Mouse (Mus musculus): Measurements from ENCODE around the gene Ogfod3. TPM values are rescaled to one million over a fixed set of nuclear protein-coding genes. Genes with fewer than 3 reads are reported as not detected.

Ogfod3 gene
- total and polyA plus RNA-seq, 2 experiments from 2014 or later, result 9.0 to 21.4 TPM

DNA sequence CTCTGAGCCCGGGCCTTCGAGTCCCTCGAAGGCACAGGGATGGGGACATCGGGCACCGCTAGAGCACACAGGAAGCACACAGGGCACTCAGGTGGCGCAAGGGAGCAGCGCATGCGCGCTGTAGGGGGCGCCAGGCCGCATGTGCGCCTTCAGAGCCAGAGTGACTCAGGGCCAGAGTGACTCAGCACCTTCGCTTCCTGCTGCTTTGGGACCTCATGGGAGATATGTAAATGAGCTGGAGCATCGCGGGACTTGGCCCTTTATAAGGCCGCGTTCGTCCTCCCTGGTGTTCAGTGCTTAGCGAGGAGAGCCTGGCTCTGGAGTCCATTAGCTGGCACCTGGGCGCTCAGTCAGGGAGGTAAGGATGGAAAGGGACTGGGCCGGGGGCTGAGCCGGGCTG is 58.6 kb downstream of the Ogfod3 start, which contains the start of gene Tex19.1:
Gene Tex19.1, plus strand, starts transcription at position 279 of the 400 bp plus-strand sequence.
- Histone ChIP-seq H3K9me3 (ENCODE audit: low read length) (no peaks in the 10 kb centered on the region), H3K36me3 (ENCODE audit: insufficient read depth) (no peaks in the 10 kb centered on the region), H3K9ac (no peak within 1 kb of the TSS), H3K27me3 (ENCODE audit: insufficient read depth, low read length) (no peaks in the 10 kb centered on the region), H3K27ac (ENCODE audit: low read depth, low read length) (no peak within 1 kb of the TSS), H3K4me2 (ENCODE audit: low read depth) (no peak within 1 kb of the TSS), H3K4me3 (ENCODE audit: low read depth, low read length) (no peak within 1 kb of the TSS), H3K4me1 (ENCODE audit: insufficient read depth) (no peaks in the 10 kb centered on the region)
- no peak for TF ChIP-seq CTCF (IDR thresholded peaks at IDR 0.05; ENCODE audit: low read depth)
- no peak for ATAC-seq
- no peak for DNase-seq
- WGBS, result 93% methylated on average over 22 of the region's 22 CpGs

DNA sequence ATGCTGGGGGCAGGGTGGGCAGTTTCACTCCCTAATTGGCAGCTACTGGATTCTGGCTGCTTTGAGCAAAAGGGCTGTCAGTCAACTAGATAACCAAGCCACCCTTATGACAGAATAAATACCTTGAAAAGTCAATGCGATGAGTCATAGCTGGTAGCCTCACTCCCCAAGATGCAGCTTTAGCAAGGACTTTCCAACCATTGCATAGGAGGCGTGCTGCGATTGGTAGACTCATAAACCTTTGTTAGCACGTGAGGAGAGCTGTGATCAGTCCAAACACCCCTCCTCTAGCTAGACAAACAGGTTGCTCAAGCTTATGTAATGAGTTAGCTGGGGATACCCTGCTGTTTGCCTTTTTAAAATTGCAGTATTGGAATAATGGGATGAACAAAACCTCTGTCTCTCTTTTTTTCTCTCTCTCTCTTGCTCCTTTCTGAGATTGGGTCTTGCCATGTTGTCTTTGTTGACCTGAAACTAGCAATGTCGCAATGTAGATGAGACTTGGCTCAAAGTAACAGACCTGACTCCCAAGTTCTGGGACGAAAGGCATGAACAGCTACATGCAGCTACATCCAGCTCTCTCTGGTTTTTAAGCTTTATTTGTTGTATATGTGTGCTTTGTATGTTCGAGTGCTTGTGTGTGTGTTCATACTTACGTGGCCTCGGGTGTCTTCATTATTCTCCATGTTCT is 61.0 kb downstream of the Ogfod3 start:
- TF ChIP-seq CTCF (IDR thresholded peaks at IDR 0.05; ENCODE audit: low read depth), result no peak
- 71% methylated on average over 9 of the region's 9 CpGs for WGBS
- Histone ChIP-seq H3K27ac (ENCODE audit: low read depth, low read length) (no peak overlapping the region), H3K27me3 (ENCODE audit: insufficient read depth, low read length) (no peaks in the 10 kb centered on the region), H3K4me1 (ENCODE audit: insufficient read depth) (no peaks in the 10 kb centered on the region), H3K4me3 (ENCODE audit: low read depth, low read length) (no peak overlapping the region), H3K9me3 (ENCODE audit: low read length) (no peaks in the 10 kb centered on the region), H3K9ac (no peak overlapping the region), H3K4me2 (ENCODE audit: low read depth) (no peak overlapping the region), H3K36me3 (ENCODE audit: insufficient read depth) (no peaks in the 10 kb centered on the region)
- ATAC-seq, result no peak
- DNase-seq, result no peak

DNA sequence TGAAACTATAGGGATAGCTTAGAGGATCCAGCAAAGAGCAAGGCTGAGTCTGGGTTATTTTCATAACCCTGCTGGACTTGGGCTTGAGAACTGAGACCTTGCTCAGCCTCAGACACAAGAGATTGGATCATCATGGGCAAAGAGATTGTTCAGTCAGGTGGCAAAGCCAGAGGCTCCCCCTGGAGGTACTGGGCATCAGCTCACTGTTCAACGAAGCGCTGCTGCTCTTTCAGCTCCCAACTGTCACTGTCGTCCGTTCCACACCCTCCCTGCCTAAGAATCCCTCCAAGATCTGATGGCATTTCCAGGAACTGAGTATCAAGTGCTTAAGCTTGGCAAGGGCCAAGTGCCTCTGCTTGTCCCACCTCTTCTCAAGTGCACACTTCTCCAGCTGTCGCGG is 65.8 kb downstream of the Ogfod3 start:
- H3K4me1 ChIP-seq (ENCODE audit: insufficient read depth), result no peaks in the 10 kb centered on the region
- H3K27ac ChIP-seq (ENCODE audit: low read depth, low read length), result no peak overlapping the region
- no peak for DNase-seq
- TF ChIP-seq CTCF (IDR thresholded peaks at IDR 0.05; ENCODE audit: low read depth), result no peak
- no peaks in the 10 kb centered on the region for H3K27me3 ChIP-seq (ENCODE audit: insufficient read depth, low read length)
- WGBS, result 43% methylated on average over 6 of the region's 6 CpGs
- H3K4me2 ChIP-seq (ENCODE audit: low read depth), result no peak overlapping the region
- H3K9me3 ChIP-seq (ENCODE audit: low read length), result no peaks in the 10 kb centered on the region
- H3K9ac ChIP-seq, result no peak overlapping the region
- no peak for ATAC-seq
- H3K4me3 ChIP-seq (ENCODE audit: low read depth, low read length), result no peak overlapping the region
- no peaks in the 10 kb centered on the region for H3K36me3 ChIP-seq (ENCODE audit: insufficient read depth)

DNA sequence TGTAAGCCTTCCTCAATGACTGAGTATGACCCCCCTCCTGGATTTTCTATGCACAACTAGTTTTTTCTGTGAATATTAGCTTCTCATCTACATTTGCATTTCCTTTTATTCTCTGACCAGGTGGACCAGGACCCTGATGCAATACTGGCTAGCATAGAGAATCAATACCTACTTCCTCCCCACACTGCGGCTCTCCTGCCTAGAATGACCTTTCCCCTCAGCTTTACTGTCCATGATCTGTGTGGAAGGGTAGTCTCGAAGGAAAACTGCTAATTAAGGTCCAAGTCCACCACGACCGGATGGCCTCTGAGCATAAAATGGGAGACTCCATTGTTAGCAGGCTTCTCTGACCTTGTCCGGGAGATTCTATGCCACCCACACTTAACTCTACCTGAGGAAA is 66.8 kb downstream of the Ogfod3 start:
- no peak overlapping the region for H3K4me2 ChIP-seq (ENCODE audit: low read depth)
- no peak overlapping the region for H3K27ac ChIP-seq (ENCODE audit: low read depth, low read length)
- no peaks in the 10 kb centered on the region for H3K4me1 ChIP-seq (ENCODE audit: insufficient read depth)
- ATAC-seq (no peak), DNase-seq (no peak)
- no peaks in the 10 kb centered on the region for H3K36me3 ChIP-seq (ENCODE audit: insufficient read depth)
- no peaks in the 10 kb centered on the region for H3K27me3 ChIP-seq (ENCODE audit: insufficient read depth, low read length)
- H3K9ac ChIP-seq, result no peak overlapping the region
- no peak for TF ChIP-seq CTCF (IDR thresholded peaks at IDR 0.05; ENCODE audit: low read depth)
- WGBS, result 85% methylated on average over 5 of the region's 5 CpGs
- H3K4me3 ChIP-seq (ENCODE audit: low read depth, low read length), result no peak overlapping the region
- H3K9me3 ChIP-seq (ENCODE audit: low read length), result no peaks in the 10 kb centered on the region

DNA sequence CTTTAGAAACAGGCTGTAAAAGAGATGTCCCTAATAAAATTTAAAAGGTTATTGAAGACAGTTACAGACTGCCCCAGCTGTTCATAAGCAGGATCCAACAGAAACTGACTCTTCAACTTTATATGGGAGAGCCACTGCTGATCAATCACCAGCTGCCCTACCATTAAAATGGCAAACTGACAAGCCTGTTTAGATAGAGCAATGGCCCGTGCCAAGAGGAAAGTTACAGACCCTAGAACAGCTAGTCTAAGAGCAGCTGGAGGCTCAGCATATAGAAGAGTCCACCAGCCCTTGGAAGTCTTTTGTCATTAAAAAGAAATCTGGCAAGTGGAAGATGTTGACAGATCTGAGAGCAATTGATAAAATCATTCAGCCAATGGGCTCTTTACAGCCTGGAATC is 69.9 kb downstream of the Ogfod3 start:
- Histone ChIP-seq H3K9me3 (ENCODE audit: low read length) (no peaks in the 10 kb centered on the region), H3K27ac (ENCODE audit: low read depth, low read length) (no peak overlapping the region), H3K4me2 (ENCODE audit: low read depth) (no peak overlapping the region), H3K9ac (no peak overlapping the region), H3K4me1 (ENCODE audit: insufficient read depth) (no peaks in the 10 kb centered on the region), H3K27me3 (ENCODE audit: insufficient read depth, low read length) (no peaks in the 10 kb centered on the region), H3K36me3 (ENCODE audit: insufficient read depth) (no peaks in the 10 kb centered on the region), H3K4me3 (ENCODE audit: low read depth, low read length) (no peak overlapping the region)
- 83% methylated on average over 1 of the region's 1 CpGs for WGBS
- DNase-seq (no peak), ATAC-seq (no peak)
- TF ChIP-seq CTCF (IDR thresholded peaks at IDR 0.05; ENCODE audit: low read depth), result no peak

DNA sequence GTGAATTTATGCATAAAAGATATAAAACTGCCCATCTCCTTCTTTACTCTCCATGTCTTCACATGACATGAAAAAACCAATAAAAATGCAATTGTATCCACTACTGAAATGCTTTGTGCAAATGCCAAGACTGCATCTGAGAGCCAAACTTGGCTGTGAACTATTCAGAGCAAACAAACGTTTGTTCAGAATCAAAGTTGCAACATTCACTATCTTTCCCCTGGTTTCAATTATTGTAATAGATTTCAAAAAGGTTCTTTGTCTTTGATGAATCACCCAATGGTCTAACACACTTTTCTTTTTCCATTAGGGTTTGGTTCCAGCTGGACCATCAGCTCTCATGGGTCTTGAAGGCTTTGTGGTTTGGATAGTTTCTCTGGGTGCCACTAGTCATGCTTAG is 74.9 kb downstream of the Ogfod3 start:
- Histone ChIP-seq H3K36me3 (ENCODE audit: insufficient read depth) (no peaks in the 10 kb centered on the region), H3K4me2 (ENCODE audit: low read depth) (no peak overlapping the region), H3K27ac (ENCODE audit: low read depth, low read length) (no peak overlapping the region), H3K9ac (no peak overlapping the region), H3K4me1 (ENCODE audit: insufficient read depth) (no peaks in the 10 kb centered on the region), H3K27me3 (ENCODE audit: insufficient read depth, low read length) (no peaks in the 10 kb centered on the region), H3K9me3 (ENCODE audit: low read length) (no peaks in the 10 kb centered on the region), H3K4me3 (ENCODE audit: low read depth, low read length) (no peak overlapping the region)
- ATAC-seq (no peak), DNase-seq (no peak)
- 53% methylated on average over 1 of the region's 1 CpGs for WGBS
- no peak for TF ChIP-seq CTCF (IDR thresholded peaks at IDR 0.05; ENCODE audit: low read depth)

Other genes starting within 250 kb of the Ogfod3 start
- gene Csnk1d, start 213.4 kb downstream of the Ogfod3 start, total RNA-seq (2014; rRNA removed), result 77.9 and 107 TPM in 2 replicates
- gene Csnk1d, start 213.4 kb downstream of the Ogfod3 start, polyA plus RNA-seq (2015; fragmentation: Nextera tagmentation; extraction: Ambion mirVana), result 84.8 and 108 TPM in 2 replicates
- gene Cd7, start 165.3 kb downstream of the Ogfod3 start, total RNA-seq (2014; rRNA removed), result not detected in 2 replicates
- not detected in 2 replicates for gene Cd7, start 165.3 kb downstream of the Ogfod3 start, polyA plus RNA-seq (2015; fragmentation: Nextera tagmentation; extraction: Ambion mirVana)
- not detected in 2 replicates for gene Sectm1b, start 141.1 kb downstream of the Ogfod3 start, total RNA-seq (2014; rRNA removed)
- gene Sectm1b, start 141.1 kb downstream of the Ogfod3 start, polyA plus RNA-seq (2015; fragmentation: Nextera tagmentation; extraction: Ambion mirVana), result not detected in 2 replicates
- gene Sectm1a, start 123.5 kb downstream of the Ogfod3 start, total RNA-seq (2014; rRNA removed), result not detected in 2 replicates
- gene Sectm1a, start 123.5 kb downstream of the Ogfod3 start, polyA plus RNA-seq (2015; fragmentation: Nextera tagmentation; extraction: Ambion mirVana), result not detected in 2 replicates
- gene Tex19.2, start 86.0 kb downstream of the Ogfod3 start, total RNA-seq (2014; rRNA removed), result not detected in 2 replicates
- gene Tex19.2, start 86.0 kb downstream of the Ogfod3 start, polyA plus RNA-seq (2015; fragmentation: Nextera tagmentation; extraction: Ambion mirVana), result not detected in 2 replicates
- gene Tex19.1, start 58.6 kb downstream of the Ogfod3 start, total RNA-seq (2014; rRNA removed), result not detected in 2 replicates
- not detected in 2 replicates for gene Tex19.1, start 58.6 kb downstream of the Ogfod3 start, polyA plus RNA-seq (2015; fragmentation: Nextera tagmentation; extraction: Ambion mirVana)
- 0.33 and 1.1 TPM in 2 replicates for gene Uts2r, start 44.4 kb downstream of the Ogfod3 start, total RNA-seq (2014; rRNA removed)
- gene Uts2r, start 44.4 kb downstream of the Ogfod3 start, polyA plus RNA-seq (2015; fragmentation: Nextera tagmentation; extraction: Ambion mirVana), result 0.43 and 0.77 TPM in 2 replicates
- 64.9 and 77.0 TPM in 2 replicates for gene Hexdc, start 278 bp downstream of the Ogfod3 start, total RNA-seq (2014; rRNA removed)
- gene Hexdc, start 278 bp downstream of the Ogfod3 start, polyA plus RNA-seq (2015; fragmentation: Nextera tagmentation; extraction: Ambion mirVana), result 19.8 and 24.1 TPM in 2 replicates
- gene Cybc1, start 24.6 kb upstream of the Ogfod3 start, total RNA-seq (2014; rRNA removed), result 28.0 and 29.1 TPM in 2 replicates
- 19.7 TPM in 2 replicates for gene Cybc1, start 24.6 kb upstream of the Ogfod3 start, polyA plus RNA-seq (2015; fragmentation: Nextera tagmentation; extraction: Ambion mirVana)
- 73.1 and 135 TPM in 2 replicates for gene Narf, start 32.5 kb upstream of the Ogfod3 start, total RNA-seq (2014; rRNA removed)
- 39.0 and 42.9 TPM in 2 replicates for gene Narf, start 32.5 kb upstream of the Ogfod3 start, polyA plus RNA-seq (2015; fragmentation: Nextera tagmentation; extraction: Ambion mirVana)
- gene Foxk2, start 55.3 kb upstream of the Ogfod3 start, total RNA-seq (2014; rRNA removed), result 62.9 and 73.1 TPM in 2 replicates
- 14.2 and 16.5 TPM in 2 replicates for gene Foxk2, start 55.3 kb upstream of the Ogfod3 start, polyA plus RNA-seq (2015; fragmentation: Nextera tagmentation; extraction: Ambion mirVana)
- gene Wdr45b, start 149.7 kb upstream of the Ogfod3 start, total RNA-seq (2014; rRNA removed), result 71.6 and 85.0 TPM in 2 replicates
- gene Wdr45b, start 149.7 kb upstream of the Ogfod3 start, polyA plus RNA-seq (2015; fragmentation: Nextera tagmentation; extraction: Ambion mirVana), result 92.6 and 103 TPM in 2 replicates
- gene Rab40b, start 183.5 kb upstream of the Ogfod3 start, total RNA-seq (2014; rRNA removed), result 19.5 and 19.7 TPM in 2 replicates
- 16.4 and 22.3 TPM in 2 replicates for gene Rab40b, start 183.5 kb upstream of the Ogfod3 start, polyA plus RNA-seq (2015; fragmentation: Nextera tagmentation; extraction: Ambion mirVana)
- 19.0 and 19.7 TPM in 2 replicates for gene Fn3krp, start 216.7 kb upstream of the Ogfod3 start, total RNA-seq (2014; rRNA removed)
- 7.0 and 8.2 TPM in 2 replicates for gene Fn3krp, start 216.7 kb upstream of the Ogfod3 start, polyA plus RNA-seq (2015; fragmentation: Nextera tagmentation; extraction: Ambion mirVana)
- gene Fn3k, start 230.2 kb upstream of the Ogfod3 start, total RNA-seq (2014; rRNA removed), result 2.9 and 3.3 TPM in 2 replicates
- 2.8 and 3.1 TPM in 2 replicates for gene Fn3k, start 230.2 kb upstream of the Ogfod3 start, polyA plus RNA-seq (2015; fragmentation: Nextera tagmentation; extraction: Ambion mirVana)
- 75.3 and 90.8 TPM in 2 replicates for gene Tbcd, start 247.2 kb upstream of the Ogfod3 start, total RNA-seq (2014; rRNA removed)
- 49.3 and 56.5 TPM in 2 replicates for gene Tbcd, start 247.2 kb upstream of the Ogfod3 start, polyA plus RNA-seq (2015; fragmentation: Nextera tagmentation; extraction: Ambion mirVana)

Measured in forebrain, postnatal 0 days (tissue).